Mouse (Mus musculus): ENCODE results near the gene Rab44. TPM values are rescaled to one million over a fixed set of nuclear protein-coding genes. Genes with fewer than 3 reads are reported as not detected.
"Not testable (repeated sequence)": the region's sequence is repeated elsewhere in the genome, so short reads cannot be mapped to it uniquely, and the experiment has no call there.

Rab44 gene
- total RNA-seq (2015) (188 and 202 TPM in 2 replicates), total RNA-seq (2017) (286 and 295 TPM in 2 replicates)

GRCm38 (mm10) chr17:29113591-29114352 lies at the start of gene Rab44:
TSS of gene Rab44 (plus strand) at chr17:29114145.
- peak; percentile 88 for ATAC-seq (replicated peaks; ENCODE audit: poor library complexity)

GRCm38 (mm10) chr17:29065245-29065940 lies 48.6 kb upstream of the Rab44 start:
- ATAC-seq (replicated peaks; ENCODE audit: poor library complexity), result no peak

GRCm38 (mm10) chr17:29065971-29066370 lies 48.0 kb upstream of the Rab44 start:
- ATAC-seq (replicated peaks; ENCODE audit: poor library complexity), result no peak

- not testable (repeated sequence) for ATAC-seq (replicated peaks; ENCODE audit: poor library complexity)
Observed at GRCm38 (mm10) chr17:29067416-29067815, 46.5 kb upstream of the Rab44 start.

- no peak for ATAC-seq (replicated peaks; ENCODE audit: poor library complexity)
Observed at GRCm38 (mm10) chr17:29067847-29068246, 46.1 kb upstream of the Rab44 start.

- ATAC-seq (replicated peaks; ENCODE audit: poor library complexity), result no peak
Observed at GRCm38 (mm10) chr17:29069063-29069462, 44.9 kb upstream of the Rab44 start.

- no peak for ATAC-seq (replicated peaks; ENCODE audit: poor library complexity)
Observed at GRCm38 (mm10) chr17:29071820-29072219, 42.1 kb upstream of the Rab44 start.

GRCm38 (mm10) chr17:29072701-29073307 lies 41.1 kb upstream of the Rab44 start:
- ATAC-seq (replicated peaks; ENCODE audit: poor library complexity), result no peak

- no peak for ATAC-seq (replicated peaks; ENCODE audit: poor library complexity)
Observed at GRCm38 (mm10) chr17:29073313-29073712, 40.6 kb upstream of the Rab44 start.

GRCm38 (mm10) chr17:29074085-29074484 lies 39.9 kb upstream of the Rab44 start:
- no peak for ATAC-seq (replicated peaks; ENCODE audit: poor library complexity)

- ATAC-seq (replicated peaks; ENCODE audit: poor library complexity), result peak; percentile 33; the same call in 1 of the 2 replicates
Observed at GRCm38 (mm10) chr17:29076235-29076634, 37.7 kb upstream of the Rab44 start.

GRCm38 (mm10) chr17:29077786-29078509 lies 36.0 kb upstream of the Rab44 start:
- ATAC-seq (replicated peaks; ENCODE audit: poor library complexity), result no peak

GRCm38 (mm10) chr17:29078519-29079383 lies 35.2 kb upstream of the Rab44 start:
- peak; percentile 81 for ATAC-seq (replicated peaks; ENCODE audit: poor library complexity)

GRCm38 (mm10) chr17:29080758-29081617 lies 33.0 kb upstream of the Rab44 start:
- ATAC-seq (replicated peaks; ENCODE audit: poor library complexity), result 0 out of 2 replicates have a peak, but pooled peaks have one; percentile 40

- peak; percentile 55 for ATAC-seq (replicated peaks; ENCODE audit: poor library complexity)
Observed at GRCm38 (mm10) chr17:29081618-29082381, 32.1 kb upstream of the Rab44 start.

GRCm38 (mm10) chr17:29083586-29083985 lies 30.4 kb upstream of the Rab44 start:
- no peak for ATAC-seq (replicated peaks; ENCODE audit: poor library complexity)

- ATAC-seq (replicated peaks; ENCODE audit: poor library complexity), result no peak
Observed at GRCm38 (mm10) chr17:29084656-29085055, 29.3 kb upstream of the Rab44 start.

- no peak for ATAC-seq (replicated peaks; ENCODE audit: poor library complexity)
Observed at GRCm38 (mm10) chr17:29085266-29085665, 28.7 kb upstream of the Rab44 start.
